In genomic region chr6:136221894-136222293, GRCm38 (mm10) we compare ENCODE assay signal across 27 mouse cellular contexts. TPM values are rescaled to one million over a fixed set of nuclear protein-coding genes. Genes with fewer than 3 reads are reported as not detected.
"Had no signal": no experiment of that assay in that cellular context is flagged by ENCODE, and none has a peak within 500 bp of the region (broad histone marks: within the 10 kb centered on the region; RNA-seq: fewer than 3 reads in every experiment).

No protein-coding gene starts in this region.

- DNase-seq: gastrocnemius, adult 2 months; gastrocnemius, postnatal 10 days; gastrocnemius, postnatal 25 days; heart, adult 18-20 months; heart, postnatal 10 days; heart, postnatal 4 days; kidney, adult 18-20 months; kidney, adult 8-10 months; kidney, postnatal 10 days; kidney, postnatal 25 days; kidney, postnatal 4 days; liver; liver, embryonic 13.5 days had no signal

- H3K4me3 ChIP-seq: gastrocnemius, adult 2 months; heart, embryonic 10.5 days; heart, embryonic 12.5 days; hindbrain, embryonic 10.5 days; hindbrain, embryonic 12.5 days; intestine, embryonic 15.5 days; layer of hippocampus, adult 2 months; limb, embryonic 10.5 days; limb, embryonic 12.5 days; liver, embryonic 13.5 days; liver, embryonic 15.5 days had no signal

- ATAC-seq: hindbrain, embryonic 16.5 days; inflammation-experienced regulatory T-cells, adult 6 months; intestine, embryonic 15.5 days; intestine, postnatal 0 days had no signal

- H3K27ac ChIP-seq: gastrocnemius, adult 2 months; heart, embryonic 10.5 days; hindbrain, embryonic 10.5 days; hindbrain, embryonic 12.5 days; hindbrain, embryonic 14.5 days; intestine, embryonic 15.5 days; layer of hippocampus, adult 2 months; limb, embryonic 10.5 days; limb, embryonic 12.5 days; liver, embryonic 13.5 days; liver, embryonic 15.5 days had no signal

RNA-seq across cellular contexts. Expression of gene Grin2b, which starts 48.6 kb away (rescaled TPM):
- total RNA-seq: granulocyte monocyte progenitor cell, adult 5-6 weeks had no signal
